Mouse (Mus musculus) G1E (cell line): ENCODE results near the gene Rnf220. TPM values are rescaled to one million over a fixed set of nuclear protein-coding genes. Genes with fewer than 3 reads are reported as not detected.

Source experiments
- ATAC-seq: 2 replicates; pipeline ENCODE4 v1.8.0; 2016; ENCODE audit warnings: mild to moderate bottlenecking; ENCODE audit not compliant: insufficient number of reproducible peaks, poor library complexity, low FRiP score, severe bottlenecking; ENCODE audit errors: extremely low read depth
- DNase-seq: peaks from one replicate; pipeline ENCODE4 v3.0.0; 2012; ENCODE audit warnings: low spot score
- H3K27me3 ChIP-seq: 2 replicates; pipeline ENCODE4 v1.6.1; 2012; ENCODE audit warnings: mild to moderate bottlenecking, low read length, inconsistent platforms; ENCODE audit not compliant: insufficient read depth
- H3K36me3 ChIP-seq: replicated peaks from 2 replicates; pipeline ENCODE3; 2012; ENCODE audit warnings: mild to moderate bottlenecking, inconsistent platforms
- H3K4me1 ChIP-seq: 2 replicates; pipeline ENCODE4 v1.6.1; 2012; ENCODE audit warnings: low read depth, low read length, inconsistent platforms, mixed read lengths; ENCODE audit not compliant: insufficient read depth
- H3K4me3 ChIP-seq: 2 replicates; pipeline ENCODE4 v1.5.1; 2012; ENCODE audit warnings: low read depth, mild to moderate bottlenecking, inconsistent platforms, low read length, moderate library complexity, mixed read lengths
- H3K9me3 ChIP-seq: replicated peaks from 2 replicates; pipeline ENCODE4 v1.6.1; 2012; ENCODE audit warnings: inconsistent platforms
- CTCF ChIP-seq: IDR thresholded peaks from 2 replicates; pipeline ENCODE4 v1.5.1; 2012; ENCODE audit warnings: low read depth, low read length, inconsistent platforms, mixed read lengths
- GATA1 ChIP-seq: IDR thresholded peaks from 2 replicates; pipeline ENCODE4 v1.6.1; 2012; ENCODE audit warnings: borderline replicate concordance, low read length, inconsistent platforms, mixed read lengths
- GATA2 ChIP-seq: IDR thresholded peaks from 2 replicates; pipeline ENCODE4 v1.6.1; 2012; ENCODE audit warnings: low read depth, low read length, inconsistent platforms, borderline replicate concordance
- POLR2AphosphoS5 ChIP-seq: IDR thresholded peaks from 2 replicates; pipeline ENCODE4 v1.6.1; 2012; ENCODE audit warnings: low read depth, low read length, inconsistent platforms; ENCODE audit not compliant: insufficient replicate concordance
- TAL1 ChIP-seq: conservative IDR thresholded peaks from 2 replicates; pipeline ENCODE4 v1.6.1; 2012; ENCODE audit warnings: low read depth, low read length, inconsistent platforms, mixed read lengths
- polyA plus RNA-seq: library from polyadenylated mRNA; stranded (reverse); fragments of >175 nt; gene quantifications from 2 replicates; pipeline ENCODE4 v1.2.3, GENCODE M21; 2012
- total RNA-seq, 2 experiments: library from RNA; stranded (forward) in 1 of 2; stranded (reverse) in 1 of 2; fragments of 200-1000 nt in 1 of 2; fragments of >200 nt in 1 of 2; fragmentation: Nextera tagmentation in 1 of 2; gene quantifications; 2 replicates each; pipeline ENCODE4 v1.2.3; 2014 to 2017

Rnf220 gene
- total and polyA plus RNA-seq, 3 experiments, result 87.7 to 113 (median 88.7) TPM

- TF ChIP-seq TAL1, result no peak
- H3K36me3 ChIP-seq, result no peaks in the 10 kb centered on the region
- DNase-seq (no peak), ATAC-seq (no peak)
- no peaks in the 10 kb centered on the region for H3K4me1 ChIP-seq
- peaks cover 39% of the 10 kb centered on the region for H3K27me3 ChIP-seq
- H3K4me3 ChIP-seq, result no peak overlapping the region
- no peaks in the 10 kb centered on the region for H3K9me3 ChIP-seq
Observed at GRCm38 (mm10) chr4:117393027-117393426, 103.8 kb downstream of the Rnf220 start.

DNA sequence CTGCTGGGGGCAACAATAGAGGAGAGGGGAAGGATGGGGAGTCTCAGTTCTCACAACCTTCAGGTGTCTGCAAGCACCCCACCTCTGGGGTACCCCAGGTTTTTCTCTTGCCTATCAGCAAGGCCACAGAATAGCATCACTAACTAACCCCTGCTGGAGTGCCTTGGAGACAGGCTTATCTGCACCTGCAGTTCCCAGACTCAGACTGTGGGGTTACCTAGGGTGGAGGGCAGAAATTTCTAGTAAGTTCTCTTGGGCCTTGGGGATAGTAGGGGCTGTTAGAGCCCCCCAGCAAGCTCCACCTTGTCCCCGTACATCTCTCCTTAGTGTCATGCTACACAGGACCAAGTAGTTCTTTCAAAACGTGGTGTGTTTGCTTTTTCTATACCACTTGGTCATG is 104.5 kb downstream of the Rnf220 start:
- peaks cover 36% of the 10 kb centered on the region for H3K27me3 ChIP-seq
- TF ChIP-seq CTCF (no peak), POLR2AphosphoS5 (no peak), GATA2 (no peak), TAL1 (no peak), GATA1 (no peak)
- H3K4me1 ChIP-seq, result no peaks in the 10 kb centered on the region
- DNase-seq (no peak), ATAC-seq (no peak)
- no peaks in the 10 kb centered on the region for H3K9me3 ChIP-seq
- H3K4me3 ChIP-seq, result no peak overlapping the region
- H3K36me3 ChIP-seq, result no peaks in the 10 kb centered on the region

DNA sequence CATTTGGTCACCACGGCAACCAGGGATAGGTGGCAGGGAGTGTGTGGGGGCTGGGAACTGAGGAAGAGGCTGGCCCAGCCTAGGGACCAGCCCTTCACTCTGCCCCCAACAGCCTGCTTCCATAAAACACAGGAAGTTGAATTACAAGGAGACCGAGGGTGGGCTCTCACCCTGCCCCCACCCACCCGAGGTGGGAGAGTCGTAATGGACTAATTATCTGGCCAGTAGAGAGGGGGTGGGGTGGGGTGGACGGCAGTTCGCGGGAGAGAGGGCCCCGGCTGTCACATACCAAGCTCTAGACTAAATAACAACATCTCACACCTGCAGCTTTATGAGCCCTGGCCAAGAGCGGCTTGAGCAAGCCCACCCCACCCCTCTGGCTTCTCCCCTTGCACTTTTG is 104.9 kb downstream of the Rnf220 start:
- Histone ChIP-seq H3K4me3 (no peak overlapping the region), H3K27me3 (peaks cover 33% of the 10 kb centered on the region), H3K36me3 (no peaks in the 10 kb centered on the region), H3K9me3 (no peaks in the 10 kb centered on the region), H3K4me1 (no peaks in the 10 kb centered on the region)
- no peak for TF ChIP-seq GATA1
- TF ChIP-seq TAL1, result no peak
- TF ChIP-seq CTCF, result no peak
- TF ChIP-seq GATA2, result no peak
- no peak for TF ChIP-seq POLR2AphosphoS5
- ATAC-seq, result no peak
- no peak for DNase-seq

GRCm38 (mm10) chr4:117390850-117391795 is 105.7 kb downstream of the Rnf220 start:
- Histone ChIP-seq H3K4me3 (no peak overlapping the region), H3K36me3 (no peaks in the 10 kb centered on the region), H3K9me3 (no peaks in the 10 kb centered on the region), H3K4me1 (no peaks in the 10 kb centered on the region), H3K27me3 (peaks cover 27% of the 10 kb centered on the region)
- TF ChIP-seq CTCF (no peak), GATA2 (no peak), GATA1 (no peak), POLR2AphosphoS5 (no peak), TAL1 (no peak)
- no peak for DNase-seq
- ATAC-seq, result no peak

DNA sequence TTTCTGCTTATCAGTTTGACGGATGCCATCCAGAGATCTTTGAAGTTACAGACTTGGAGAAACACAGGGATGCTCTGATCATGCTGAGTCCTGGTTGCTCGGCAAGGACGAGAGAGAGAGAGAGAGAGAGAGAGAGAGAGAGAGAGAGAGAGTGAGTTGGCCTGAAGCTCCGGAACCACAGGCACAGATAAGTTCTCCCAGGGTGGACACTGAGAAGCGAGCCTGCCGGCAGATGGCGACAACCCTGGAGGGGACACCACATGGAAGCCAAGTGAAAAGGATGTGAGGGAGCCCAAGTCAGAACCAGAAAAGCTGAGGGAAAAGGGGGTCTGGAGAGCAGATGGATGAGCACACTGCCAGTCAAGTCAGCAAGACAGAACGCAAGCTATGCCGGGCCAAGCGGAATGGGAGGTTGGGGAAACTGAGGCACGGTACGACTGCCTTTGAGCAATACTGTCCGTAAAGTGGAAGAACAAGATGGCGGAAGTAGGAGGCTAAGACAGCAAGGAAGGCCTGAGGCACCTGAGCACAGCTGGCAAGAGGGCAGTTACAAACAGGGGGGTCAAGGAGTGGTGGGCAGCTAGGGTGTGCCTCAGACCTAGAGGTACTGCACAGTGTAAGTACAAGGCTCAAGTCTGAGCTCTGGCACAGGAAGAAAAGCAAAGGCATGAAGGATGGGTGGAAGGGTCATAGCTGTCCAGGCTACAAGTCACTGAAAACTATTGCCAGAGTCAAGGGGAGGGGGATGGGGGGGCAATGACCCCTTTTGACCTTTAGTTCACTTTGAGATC is 107.4 kb downstream of the Rnf220 start:
- Histone ChIP-seq H3K4me1 (no peaks in the 10 kb centered on the region), H3K36me3 (no peaks in the 10 kb centered on the region), H3K4me3 (no peak overlapping the region), H3K9me3 (no peaks in the 10 kb centered on the region), H3K27me3 (peaks cover 26% of the 10 kb centered on the region)
- ATAC-seq (no peak), DNase-seq (no peak)
- TF ChIP-seq GATA1 (no peak), TAL1 (no peak), GATA2 (no peak), CTCF (no peak), POLR2AphosphoS5 (no peak)

- Histone ChIP-seq H3K9me3 (no peaks in the 10 kb centered on the region), H3K4me3 (no peak overlapping the region), H3K27me3 (peaks cover 16% of the 10 kb centered on the region; the same call in 1 of the 2 replicates), H3K4me1 (no peaks in the 10 kb centered on the region), H3K36me3 (no peaks in the 10 kb centered on the region)
- ATAC-seq (no peak), DNase-seq (no peak)
- TF ChIP-seq POLR2AphosphoS5 (no peak), GATA2 (no peak)
Observed at GRCm38 (mm10) chr4:117385247-117385646, 111.6 kb downstream of the Rnf220 start.
